Mouse (Mus musculus): Measurements from ENCODE around the gene Bbs2. TPM values are rescaled to one million over a fixed set of nuclear protein-coding genes. Genes with fewer than 3 reads are reported as not detected.

Gene Bbs2
- total RNA-seq (2023; ENCODE audit: inconsistent age), result 19.4 to 20.9 TPM (median 20.6 TPM) in 4 replicates

DNA sequence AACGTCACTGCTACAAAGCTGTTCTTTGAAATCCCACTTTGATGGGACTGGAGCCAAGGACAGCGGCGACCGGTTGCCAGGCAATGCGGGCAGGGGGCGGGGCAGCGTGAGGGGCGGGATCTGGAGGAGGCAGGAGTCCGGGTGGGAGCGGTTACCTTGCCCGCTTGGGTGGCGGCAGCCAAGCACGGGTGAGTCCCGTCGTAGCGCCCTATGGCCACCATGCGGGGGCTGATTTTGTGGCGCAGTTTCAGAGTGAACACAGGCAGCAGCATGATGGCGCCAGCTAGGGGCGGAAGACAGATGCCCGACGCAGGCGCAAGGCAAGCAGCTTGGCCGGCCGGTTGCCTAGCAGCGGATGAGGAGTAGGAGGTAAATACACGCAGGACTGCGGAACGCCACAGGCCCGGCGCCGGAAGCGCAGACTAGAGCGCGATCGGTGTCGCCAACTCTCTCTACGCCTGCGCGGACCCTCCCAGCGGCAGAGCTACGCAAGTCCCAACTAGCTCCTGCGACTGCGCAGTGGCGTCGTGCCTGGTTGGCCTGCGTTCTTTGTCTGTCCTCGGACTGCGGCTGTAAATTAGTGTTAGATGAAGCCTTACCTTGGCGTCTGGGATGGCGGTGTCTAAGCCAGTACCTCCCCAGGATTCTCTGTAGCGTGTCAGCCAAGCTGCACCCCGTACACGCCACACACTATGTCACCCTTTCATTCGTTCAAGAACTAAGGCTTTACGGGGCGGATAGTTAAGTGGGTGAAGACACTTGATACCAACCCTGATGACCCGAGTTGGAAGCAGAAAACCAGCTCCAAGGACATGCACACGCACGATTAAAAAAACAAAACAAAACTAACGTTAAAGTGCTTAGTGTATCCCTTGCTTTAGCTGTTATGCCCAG is at the start of gene Bbs2:
Bbs2 (minus strand) TSS at position 848 of the 894 bp plus-strand sequence.

DNA sequence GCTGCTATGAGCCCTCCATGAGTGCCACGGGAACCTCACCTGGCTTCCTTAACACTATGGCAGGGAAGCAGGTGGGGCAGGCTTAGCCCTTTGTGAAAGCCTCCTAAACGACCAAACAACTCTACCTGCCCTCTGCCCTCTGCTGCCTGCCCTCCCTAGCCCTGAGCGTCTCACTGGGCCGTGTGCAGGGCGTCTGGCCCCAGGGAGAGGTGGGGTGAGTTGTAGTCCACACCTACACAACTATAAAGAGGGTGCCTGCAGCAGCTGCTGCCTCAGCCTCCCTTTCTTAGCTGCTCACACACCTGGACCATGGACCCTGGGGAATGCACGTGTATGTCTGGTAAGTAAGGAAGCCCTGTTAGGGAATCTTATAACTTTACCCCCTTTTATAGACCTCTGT is 38.2 kb upstream of the Bbs2 start, which contains the start of gene Mt4:
Mt4 (plus strand) TSS at position 265 of the 400 bp plus-strand sequence.

DNA sequence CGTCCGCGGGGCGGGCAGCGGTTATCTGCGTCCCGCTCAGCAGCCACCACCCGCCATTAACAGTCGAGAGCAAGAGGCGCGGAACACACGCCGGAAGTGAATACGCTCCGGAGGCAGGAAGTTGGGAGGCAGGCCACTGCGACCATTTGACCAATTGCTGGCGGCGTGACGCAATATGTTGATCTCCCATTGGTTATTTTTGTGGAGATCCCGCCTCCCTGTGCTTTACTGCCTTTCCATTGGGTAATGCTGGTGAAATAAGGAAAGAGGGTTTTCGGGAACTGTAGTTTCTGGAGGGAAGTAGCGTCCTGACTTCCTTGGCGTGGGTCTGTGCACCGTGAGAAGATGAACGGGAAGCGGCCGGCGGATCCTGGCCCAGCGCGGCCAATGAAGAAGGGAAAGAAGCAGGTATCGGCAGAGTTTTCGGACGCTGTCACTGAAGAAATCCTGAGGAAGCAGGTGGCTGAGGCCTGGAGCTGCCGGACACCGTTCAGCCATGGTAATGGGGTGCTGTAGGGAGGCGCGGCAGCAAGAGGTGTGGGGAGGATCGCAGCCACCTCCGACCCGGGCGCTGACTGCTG is 61.7 kb downstream of the Bbs2 start, which contains the start of the genes Nudt21 and Ogfod1:
Nudt21 (minus strand) TSS at position 88 of the 581 bp plus-strand sequence.
Ogfod1 (plus strand) TSS at position 255 of the 581 bp plus-strand sequence.

Other genes starting within 250 kb of the Bbs2 start
- gene Amfr, start 86.1 kb downstream of the Bbs2 start, total RNA-seq (2023; ENCODE audit: inconsistent age), result 71.8 to 79.4 TPM (median 78.0 TPM) in 4 replicates
- gene Nudt21, start 61.9 kb downstream of the Bbs2 start, total RNA-seq (2023; ENCODE audit: inconsistent age), result 43.4 to 52.6 TPM (median 48.3 TPM) in 4 replicates
- gene Ogfod1, start 61.7 kb downstream of the Bbs2 start, total RNA-seq (2023; ENCODE audit: inconsistent age), result 13.1 to 20.6 TPM (median 19.4 TPM) in 4 replicates
- gene Mt4, start 38.3 kb upstream of the Bbs2 start, total RNA-seq (2023; ENCODE audit: inconsistent age), result not detected in 4 replicates
- not detected in 4 replicates for gene Mt3, start 53.7 kb upstream of the Bbs2 start, total RNA-seq (2023; ENCODE audit: inconsistent age)
- 1.6 to 2.5 TPM (median 1.7 TPM) in 3 of 4 replicates, not detected in the other for gene Mt2, start 73.7 kb upstream of the Bbs2 start, total RNA-seq (2023; ENCODE audit: inconsistent age)
- 6.3 to 11.5 TPM (median 8.3 TPM) in 4 replicates for gene Mt1, start 80.2 kb upstream of the Bbs2 start, total RNA-seq (2023; ENCODE audit: inconsistent age)
- 30.9 to 35.4 TPM (median 34.1 TPM) in 4 replicates for gene Nup93, start 115.6 kb upstream of the Bbs2 start, total RNA-seq (2023; ENCODE audit: inconsistent age)
- gene Slc12a3, start 230.3 kb upstream of the Bbs2 start, total RNA-seq (2023; ENCODE audit: inconsistent age), result 1.7 to 2.2 TPM (median 2.1 TPM) in 4 replicates

All from B cell, adult (primary cell).